Mouse (Mus musculus) liver, adult 2 months (tissue): ENCODE measurements at regions not wholly inside any gene's neighbourhood (a gene's known extent, or its start where the extent isn't known, plus 50 kb on each side); places are given as distances from the start of the nearest gene placed in this dataset.

Experiments
- CTCF ChIP-seq: fragments of 200-500 bp; IDR thresholded peaks from 2 replicates; pipeline ENCODE4 v1.5.1; 2011; ENCODE audit warnings: low read depth, low read length, control low read depth
- POLR2A ChIP-seq: fragments of 200-500 bp; IDR thresholded peaks from 2 replicates; pipeline ENCODE4 v1.6.1; 2011; ENCODE audit warnings: low read length, control low read depth; ENCODE audit not compliant: insufficient read depth; ENCODE audit errors: extremely low read depth

GRCm38 (mm10) chr10:37260791-37261488 lies 122.2 kb upstream of the Marcks start:
- TF ChIP-seq CTCF (peak; percentile 20; the same call in 1 of the 2 replicates), POLR2A (no peak)
